Mouse (Mus musculus): Measurements from ENCODE around the gene Tbc1d9b. TPM values are rescaled to one million over a fixed set of nuclear protein-coding genes. Genes with fewer than 3 reads are reported as not detected.
"Not testable (repeated sequence)": the region's sequence is repeated elsewhere in the genome, so short reads cannot be mapped to it uniquely, and the experiment has no call there.

The Tbc1d9b gene
- polyA plus RNA-seq, 1 experiment, result 26.4 TPM

- Histone ChIP-seq H3K36me3 (ENCODE audit: control insufficient read depth, insufficient read depth) (peaks cover 59% of the 10 kb centered on the region), H3K79me3 (ENCODE audit: low read depth) (no peaks in the 10 kb centered on the region), H3K27me3 (ENCODE audit: control insufficient read depth, insufficient read depth, insufficient read length) (no peaks in the 10 kb centered on the region), H3ac (ENCODE audit: control insufficient read depth, insufficient read length, low read depth) (no peak overlapping the region), H3K79me2 (ENCODE audit: control insufficient read depth, insufficient read depth) (no peaks in the 10 kb centered on the region), H3K4me3 (ENCODE audit: insufficient read depth, poor library complexity, severe bottlenecking) (no peak overlapping the region)
- TF ChIP-seq CEBPB (IDR thresholded peaks at IDR 0.05; ENCODE audit: low read depth) (no peak), MAX (IDR thresholded peaks at IDR 0.05) (no peak), FOSL1 (IDR thresholded peaks at IDR 0.05; ENCODE audit: insufficient read depth, low read length, poor library complexity, severe bottlenecking) (no peak), USF1 (IDR thresholded peaks at IDR 0.05; ENCODE audit: low read depth) (no peak), CTCF (IDR thresholded peaks at IDR 0.05; ENCODE audit: control insufficient read depth, insufficient read depth, insufficient read length) (no peak), MYOG (IDR thresholded peaks at IDR 0.05; ENCODE audit: control insufficient read depth, extremely low read depth, insufficient read length) (no peak), MYOD1 (IDR thresholded peaks at IDR 0.05; ENCODE audit: control insufficient read depth, insufficient read length, low read depth) (no peak)
Observed at GRCm38 (mm10) chr11:50156725-50157258, 25.6 kb downstream of the Tbc1d9b start.

DNA sequence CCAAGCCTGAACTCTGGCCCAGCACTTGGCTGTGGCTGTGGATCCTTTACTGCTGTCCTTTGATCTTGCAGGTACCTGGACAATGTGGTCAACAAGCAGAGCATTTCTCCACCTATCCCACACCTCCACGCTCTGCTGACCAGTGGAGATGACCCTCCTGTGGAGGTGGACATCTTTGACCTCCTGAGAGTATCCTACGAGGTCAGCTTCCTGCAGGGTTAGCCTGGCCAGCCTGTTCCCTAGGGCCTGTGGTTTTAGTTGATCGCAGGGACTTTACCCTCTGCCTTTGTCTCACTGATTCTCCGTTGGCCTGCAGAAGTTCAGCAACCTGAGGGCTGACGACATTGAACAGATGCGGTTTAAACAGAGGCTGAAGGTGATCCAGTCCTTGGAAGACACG, 27.1 kb downstream of the Tbc1d9b start:
- no peaks in the 10 kb centered on the region for H3K79me3 ChIP-seq (ENCODE audit: low read depth)
- no peak overlapping the region for H3K4me3 ChIP-seq (ENCODE audit: insufficient read depth, poor library complexity, severe bottlenecking)
- H3ac ChIP-seq (ENCODE audit: control insufficient read depth, insufficient read length, low read depth), result no peak overlapping the region
- H3K36me3 ChIP-seq (ENCODE audit: control insufficient read depth, insufficient read depth), result peaks cover 53% of the 10 kb centered on the region
- no peaks in the 10 kb centered on the region for H3K79me2 ChIP-seq (ENCODE audit: control insufficient read depth, insufficient read depth)
- no peaks in the 10 kb centered on the region for H3K27me3 ChIP-seq (ENCODE audit: control insufficient read depth, insufficient read depth, insufficient read length)
- TF ChIP-seq MYOD1 (IDR thresholded peaks at IDR 0.05; ENCODE audit: control insufficient read depth, insufficient read length, low read depth), result no peak
- TF ChIP-seq USF1 (IDR thresholded peaks at IDR 0.05; ENCODE audit: low read depth), result no peak
- no peak for TF ChIP-seq MAX (IDR thresholded peaks at IDR 0.05)

- no peak overlapping the region for H3ac ChIP-seq (ENCODE audit: control insufficient read depth, insufficient read length, low read depth)
- no peaks in the 10 kb centered on the region for H3K27me3 ChIP-seq (ENCODE audit: control insufficient read depth, insufficient read depth, insufficient read length)
- H3K4me3 ChIP-seq (ENCODE audit: insufficient read depth, poor library complexity, severe bottlenecking), result no peak overlapping the region
- peaks cover 48% of the 10 kb centered on the region for H3K36me3 ChIP-seq (ENCODE audit: control insufficient read depth, insufficient read depth)
- H3K79me3 ChIP-seq (ENCODE audit: low read depth), result no peaks in the 10 kb centered on the region
- TF ChIP-seq FOSL1 (IDR thresholded peaks at IDR 0.05; ENCODE audit: insufficient read depth, low read length, poor library complexity, severe bottlenecking) (no peak), MAX (IDR thresholded peaks at IDR 0.05) (no peak), MYOD1 (IDR thresholded peaks at IDR 0.05; ENCODE audit: control insufficient read depth, insufficient read length, low read depth) (no peak), CTCF (IDR thresholded peaks at IDR 0.05; ENCODE audit: control insufficient read depth, insufficient read depth, insufficient read length) (no peak), CEBPB (IDR thresholded peaks at IDR 0.05; ENCODE audit: low read depth) (no peak), USF1 (IDR thresholded peaks at IDR 0.05; ENCODE audit: low read depth) (no peak), MYOG (IDR thresholded peaks at IDR 0.05; ENCODE audit: control insufficient read depth, extremely low read depth, insufficient read length) (no peak)
- no peaks in the 10 kb centered on the region for H3K79me2 ChIP-seq (ENCODE audit: control insufficient read depth, insufficient read depth)
Observed at GRCm38 (mm10) chr11:50159347-50159746, 28.2 kb downstream of the Tbc1d9b start.

- H3K27me3 ChIP-seq (ENCODE audit: control insufficient read depth, insufficient read depth, insufficient read length), result no peaks in the 10 kb centered on the region
- H3K79me2 ChIP-seq (ENCODE audit: control insufficient read depth, insufficient read depth), result no peaks in the 10 kb centered on the region
- H3ac ChIP-seq (ENCODE audit: control insufficient read depth, insufficient read length, low read depth), result no peak overlapping the region
- TF ChIP-seq FOSL1 (IDR thresholded peaks at IDR 0.05; ENCODE audit: insufficient read depth, low read length, poor library complexity, severe bottlenecking) (no peak), MYOG (IDR thresholded peaks at IDR 0.05; ENCODE audit: control insufficient read depth, extremely low read depth, insufficient read length) (no peak), USF1 (IDR thresholded peaks at IDR 0.05; ENCODE audit: low read depth) (no peak), CTCF (IDR thresholded peaks at IDR 0.05; ENCODE audit: control insufficient read depth, insufficient read depth, insufficient read length) (peak; percentile 72)
- H3K36me3 ChIP-seq (ENCODE audit: control insufficient read depth, insufficient read depth), result peaks cover 35% of the 10 kb centered on the region
- H3K79me3 ChIP-seq (ENCODE audit: low read depth), result no peaks in the 10 kb centered on the region
- no peak overlapping the region for H3K4me3 ChIP-seq (ENCODE audit: insufficient read depth, poor library complexity, severe bottlenecking)
Observed at GRCm38 (mm10) chr11:50161578-50162304, 30.5 kb downstream of the Tbc1d9b start.

DNA sequence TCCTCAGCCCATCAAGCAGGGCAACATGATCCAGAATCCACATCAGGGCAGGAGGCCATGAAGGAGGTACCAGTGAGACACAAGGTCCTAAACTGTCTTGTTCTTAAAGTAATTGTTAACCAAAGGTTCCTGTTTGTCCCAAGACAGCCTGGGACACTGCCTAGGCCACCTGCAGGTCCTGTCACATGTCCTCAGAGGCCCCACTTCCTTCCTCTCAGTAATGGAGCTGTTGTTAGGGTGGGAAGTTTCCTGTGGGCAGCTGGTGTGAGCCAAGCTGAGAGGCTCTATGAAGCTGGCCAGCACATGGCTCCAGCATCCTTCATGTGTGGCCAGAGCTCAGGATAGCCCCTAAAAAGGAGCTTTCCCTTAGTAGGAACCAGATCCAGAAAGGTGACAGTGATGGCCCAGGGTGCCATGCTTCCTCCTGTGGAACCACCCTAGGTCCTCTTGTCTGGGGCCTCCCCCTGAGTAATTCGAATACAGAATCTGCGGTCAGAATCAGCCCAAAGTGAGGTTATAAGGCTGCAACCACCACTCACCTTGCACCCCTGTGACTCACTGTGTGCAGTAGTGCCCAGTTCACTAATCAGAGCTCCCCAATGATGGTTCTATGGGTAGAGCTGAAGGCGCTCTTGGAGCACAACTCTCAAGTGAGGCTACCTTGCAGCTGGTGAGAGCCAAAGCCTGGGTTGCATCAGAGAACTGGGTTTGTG, 31.3 kb downstream of the Tbc1d9b start:
- H3K79me2 ChIP-seq (ENCODE audit: control insufficient read depth, insufficient read depth), result no peaks in the 10 kb centered on the region
- no peak for TF ChIP-seq USF1 (IDR thresholded peaks at IDR 0.05; ENCODE audit: low read depth)

DNA sequence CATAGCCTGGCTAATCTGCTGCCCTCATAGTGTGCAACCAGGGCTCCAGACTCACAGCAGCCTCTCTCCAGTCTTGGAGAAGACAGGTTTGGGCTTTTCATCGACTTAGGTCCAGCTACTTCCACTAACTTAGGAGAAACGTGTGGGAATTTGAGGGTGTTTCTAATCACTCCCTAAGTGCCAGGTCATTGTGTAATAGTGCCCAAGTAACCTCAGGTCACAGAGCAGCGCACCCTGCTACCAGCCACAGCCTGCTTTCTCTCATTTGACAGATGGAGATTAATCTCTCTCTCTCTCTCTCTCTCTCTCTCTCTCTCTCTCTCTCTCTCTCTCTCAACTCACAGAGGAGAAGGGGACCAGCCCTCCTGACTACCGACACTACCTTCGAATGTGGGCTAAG, 37.2 kb downstream of the Tbc1d9b start:
- Histone ChIP-seq H3K4me3 (ENCODE audit: insufficient read depth, poor library complexity, severe bottlenecking) (no peak overlapping the region), H3K36me3 (ENCODE audit: control insufficient read depth, insufficient read depth) (peaks cover 17% of the 10 kb centered on the region), H3K79me3 (ENCODE audit: low read depth) (no peaks in the 10 kb centered on the region), H3K79me2 (ENCODE audit: control insufficient read depth, insufficient read depth) (no peaks in the 10 kb centered on the region), H3K27me3 (ENCODE audit: control insufficient read depth, insufficient read depth, insufficient read length) (no peaks in the 10 kb centered on the region), H3ac (ENCODE audit: control insufficient read depth, insufficient read length, low read depth) (no peak overlapping the region)
- TF ChIP-seq CEBPB (IDR thresholded peaks at IDR 0.05; ENCODE audit: low read depth) (no peak), MYOD1 (IDR thresholded peaks at IDR 0.05; ENCODE audit: control insufficient read depth, insufficient read length, low read depth) (no peak), MAX (IDR thresholded peaks at IDR 0.05) (no peak), FOSL1 (IDR thresholded peaks at IDR 0.05; ENCODE audit: insufficient read depth, low read length, poor library complexity, severe bottlenecking) (no peak), USF1 (IDR thresholded peaks at IDR 0.05; ENCODE audit: low read depth) (no peak), MYOG (IDR thresholded peaks at IDR 0.05; ENCODE audit: control insufficient read depth, extremely low read depth, insufficient read length) (no peak), CTCF (IDR thresholded peaks at IDR 0.05; ENCODE audit: control insufficient read depth, insufficient read depth, insufficient read length) (no peak)

More for the DNA sequence above, 31.3 kb downstream of the Tbc1d9b start:
- H3K36me3 ChIP-seq (ENCODE audit: control insufficient read depth, insufficient read depth), result peaks cover 36% of the 10 kb centered on the region
- no peak overlapping the region for H3K4me3 ChIP-seq (ENCODE audit: insufficient read depth, poor library complexity, severe bottlenecking)
- no peaks in the 10 kb centered on the region for H3K79me3 ChIP-seq (ENCODE audit: low read depth)
- no peaks in the 10 kb centered on the region for H3K27me3 ChIP-seq (ENCODE audit: control insufficient read depth, insufficient read depth, insufficient read length)
- H3ac ChIP-seq (ENCODE audit: control insufficient read depth, insufficient read length, low read depth), result no peak overlapping the region

GRCm38 (mm10) chr11:50174111-50174729, 43.0 kb downstream of the Tbc1d9b start, which contains the start of gene Mrnip:
TSS of gene Mrnip (plus strand) at chr11:50174444.
- H3K36me3 ChIP-seq (ENCODE audit: control insufficient read depth, insufficient read depth); H3K79me3 ChIP-seq (ENCODE audit: low read depth); H3K79me2 ChIP-seq (ENCODE audit: control insufficient read depth, insufficient read depth); H3K27me3 ChIP-seq (ENCODE audit: control insufficient read depth, insufficient read depth, insufficient read length): not testable (repeated sequence)
- peak within 1 kb of the TSS; percentile 85 for H3ac ChIP-seq (ENCODE audit: control insufficient read depth, insufficient read length, low read depth)
- H3K4me3 ChIP-seq (ENCODE audit: insufficient read depth, poor library complexity, severe bottlenecking), result peak within 1 kb of the TSS; percentile 64
